ENCODE assay signal across 8 mouse cellular contexts in genomic region chr6:37447704-37448466, GRCm38 (mm10). TPM values are rescaled to one million over a fixed set of nuclear protein-coding genes. Genes with fewer than 3 reads are reported as not detected.
DNase-seq lines count a peak whose midpoint lies in the region; ATAC-seq lines count a peak whose summit lies in the region.

No protein-coding gene starts in this region.

- no peak overlapping the region for H3K4me2 ChIP-seq in intestine, embryonic 16.5 days (ENCODE audit: low read depth, low read length)
- no peak overlapping the region for H3K4me2 ChIP-seq in midbrain, embryonic 16.5 days (ENCODE audit: low read length)
- no peak overlapping the region for H3K4me2 ChIP-seq in stomach, embryonic 14.5 days (replicated peaks; ENCODE audit: low read depth, low read length)

- no peaks in the 10 kb centered on the region for H3K9me3 ChIP-seq in intestine, embryonic 16.5 days (ENCODE audit: control insufficient read depth, low read length)
- H3K9me3 ChIP-seq in midbrain, embryonic 16.5 days (replicated peaks; ENCODE audit: control insufficient read depth, low read length, poor library complexity, severe bottlenecking), result no peaks in the 10 kb centered on the region
- no peaks in the 10 kb centered on the region for H3K9me3 ChIP-seq in stomach, embryonic 14.5 days (ENCODE audit: control insufficient read depth, low read depth, low read length)

- no peak overlapping the region for H3K4me3 ChIP-seq in intestine, embryonic 16.5 days (ENCODE audit: low read length)
- no peak overlapping the region for H3K4me3 ChIP-seq in midbrain, embryonic 16.5 days (ENCODE audit: low read depth, low read length)
- no peak overlapping the region for H3K4me3 ChIP-seq in stomach, embryonic 14.5 days (ENCODE audit: low read depth, low read length)

- 28% methylated on average over 10 of the region's 10 CpGs for WGBS in intestine, embryonic 16.5 days
- WGBS in midbrain, embryonic 16.5 days, result 25% methylated on average over 10 of the region's 10 CpGs
- 20% methylated on average over 10 of the region's 10 CpGs for WGBS in stomach, embryonic 14.5 days

- no peaks in the 10 kb centered on the region for H3K27me3 ChIP-seq in intestine, embryonic 16.5 days (replicated peaks; ENCODE audit: control insufficient read depth, insufficient read depth, low read length)
- H3K27me3 ChIP-seq in midbrain, embryonic 16.5 days (ENCODE audit: control insufficient read depth, insufficient read depth, low read depth, low read length), result no peaks in the 10 kb centered on the region
- no peaks in the 10 kb centered on the region for H3K27me3 ChIP-seq in stomach, embryonic 14.5 days (ENCODE audit: control insufficient read depth, insufficient read depth, low read length)

- peak; percentile 73 for DNase-seq in ovary, postnatal 14 days (ENCODE audit: low spot score)
- no peak for DNase-seq in ovary, postnatal 10 days (ENCODE audit: low spot score)
- peak; percentile 74 for DNase-seq in cerebellum, adult 9-10 months
- peak; percentile 69 for DNase-seq in left cerebral cortex, postnatal 4 days

- ATAC-seq in frontal cortex, adult (ENCODE audit: low TSS enrichment), result peak; percentile 83
- ATAC-seq in intestine, embryonic 16.5 days, result peak; percentile 67
- peak; percentile 78 for ATAC-seq in midbrain, embryonic 16.5 days
- 0 out of 2 replicates have a peak, but pooled peaks have one; percentile 54 for ATAC-seq in stomach, embryonic 14.5 days (ENCODE audit: insufficient number of reproducible peaks, insufficient read depth, low FRiP score, low read depth)

- 0 out of 2 replicates have a peak, but pooled peaks cover 2% of the 10 kb centered on the region for H3K4me1 ChIP-seq in intestine, embryonic 16.5 days (ENCODE audit: control insufficient read depth, insufficient read depth, low read length)
- peaks cover under 1% of the 10 kb centered on the region; the same call in 1 of the 2 replicates for H3K4me1 ChIP-seq in midbrain, embryonic 16.5 days (ENCODE audit: control insufficient read depth, insufficient read depth, low read length)
- H3K4me1 ChIP-seq in stomach, embryonic 14.5 days (ENCODE audit: control insufficient read depth, insufficient read depth, low read length), result peaks cover 5% of the 10 kb centered on the region; the same call in 1 of the 2 replicates

- H3K27ac ChIP-seq in intestine, embryonic 16.5 days (ENCODE audit: low read length), result no peak overlapping the region
- no peak overlapping the region for H3K27ac ChIP-seq in midbrain, embryonic 16.5 days (ENCODE audit: low read length)
- H3K27ac ChIP-seq in stomach, embryonic 14.5 days (ENCODE audit: low read length), result no peak overlapping the region

- intact Hi-C loops in left cerebral cortex, postnatal 4 days (cut with DNase I), result loop anchor here (1.0 to 5.0 kb wide), 2 partner anchors 94 to 396 kb away; no protein-coding TSS in a partner anchor

- H3K9ac ChIP-seq in intestine, embryonic 16.5 days (ENCODE audit: low read depth, low read length), result no peak overlapping the region
- H3K9ac ChIP-seq in midbrain, embryonic 16.5 days (ENCODE audit: low read depth, low read length), result no peak overlapping the region
- no peak overlapping the region for H3K9ac ChIP-seq in stomach, embryonic 14.5 days (replicated peaks; ENCODE audit: low read depth, low read length)

- no peaks in the 10 kb centered on the region for H3K36me3 ChIP-seq in intestine, embryonic 16.5 days (ENCODE audit: control insufficient read depth, insufficient read depth, low read length)
- H3K36me3 ChIP-seq in midbrain, embryonic 16.5 days (ENCODE audit: control insufficient read depth, insufficient read depth, low read length), result no peaks in the 10 kb centered on the region
- no peaks in the 10 kb centered on the region for H3K36me3 ChIP-seq in stomach, embryonic 14.5 days (ENCODE audit: control insufficient read depth, insufficient read depth, low read length)

RNA-seq across cellular contexts. Expression of gene Creb3l2, which starts 5.9 kb away (rescaled TPM):
- polyA plus RNA-seq in intestine, embryonic 16.5 days (2015; fragmentation: Nextera tagmentation; extraction: Ambion mirVana), result 13.4 and 13.9 TPM in 2 replicates
- total RNA-seq in left cerebral cortex, postnatal 4 days (2021), result 1 to 10 TPM; 5.7 to 6.3 TPM
- polyA plus RNA-seq in midbrain, embryonic 16.5 days (2015; fragmentation: Nextera tagmentation; extraction: Ambion mirVana), result 2.3 and 2.6 TPM in 2 replicates
- polyA plus RNA-seq in stomach, embryonic 14.5 days (2014; fragmentation: Nextera tagmentation; extraction: Ambion mirVana), result 28.7 and 29.6 TPM in 2 replicates
